Mouse (Mus musculus) B cell, adult 2 months (primary cell): ENCODE data around the gene Esm1.
"Not testable (repeated sequence)": the region's sequence is repeated elsewhere in the genome, so short reads cannot be mapped to it uniquely, and the experiment has no call there.

Experiments used
- DNase-seq, 2 experiments: peaks; one replicate each; pipeline ENCODE4 v3.0.0; 2022

Esm1 gene

DNA sequence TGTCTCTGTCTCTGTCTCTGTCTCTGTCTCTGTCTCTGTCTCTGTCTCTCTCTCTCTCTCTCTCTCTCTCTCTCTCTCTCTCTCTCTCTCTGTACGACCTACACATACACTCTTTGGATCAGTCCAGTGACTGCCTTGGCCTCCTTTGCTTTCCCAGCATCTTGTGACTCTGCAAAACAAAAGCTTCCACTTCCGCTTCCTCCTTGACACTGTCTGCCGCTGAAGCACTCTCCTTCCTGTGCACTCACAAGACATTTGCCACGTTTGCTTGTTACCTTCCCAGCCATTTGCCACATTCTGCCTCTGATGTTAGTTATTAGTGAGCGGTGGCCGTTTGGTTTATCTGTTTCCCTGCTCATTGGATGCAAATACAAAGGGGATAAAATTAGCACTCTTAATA is 32.7 kb downstream of the Esm1 start:
- no peak for DNase-seq

DNA sequence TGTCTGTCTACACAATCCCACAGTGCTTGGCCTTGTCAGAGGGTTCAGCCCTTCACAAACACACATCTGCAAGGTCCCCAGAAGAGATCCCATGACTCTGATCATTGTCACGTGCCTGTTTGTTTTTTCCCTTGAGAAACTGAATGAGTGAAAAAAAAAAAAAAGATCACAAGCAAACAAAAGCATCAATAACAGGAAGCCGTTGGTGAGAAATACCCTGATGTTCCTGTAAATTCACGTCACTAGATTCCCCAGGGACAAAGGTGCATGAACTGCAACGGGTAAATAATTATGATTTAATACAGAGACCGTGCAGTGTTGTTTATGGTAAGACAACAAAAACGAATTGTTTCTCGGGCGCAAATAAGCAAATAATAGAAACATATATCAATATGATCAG is 35.6 kb downstream of the Esm1 start:
- DNase-seq: no peak

DNA sequence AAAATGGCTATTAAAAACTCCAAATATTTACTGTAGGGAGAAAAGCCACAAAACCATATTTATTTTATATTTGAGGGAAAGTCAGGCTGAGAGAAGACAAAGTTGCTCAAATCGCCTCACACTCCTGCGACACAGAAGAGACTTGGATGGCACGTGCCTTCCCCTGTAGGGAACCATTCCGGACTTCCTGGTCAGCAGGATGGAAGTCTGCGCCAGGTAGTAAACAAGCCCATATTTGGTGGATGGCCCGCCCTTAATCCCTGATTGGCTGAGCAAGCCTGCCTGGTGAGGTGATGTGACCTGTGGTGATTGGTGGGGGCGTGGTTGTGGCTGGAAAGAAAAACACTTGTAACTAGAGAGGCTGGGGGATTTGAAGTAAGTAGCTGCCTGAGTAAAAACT is 43.1 kb downstream of the Esm1 start:
- DNase-seq: not testable (repeated sequence)

GRCm38 (mm10) chr13:113256766-113257165 is 47.3 kb downstream of the Esm1 start:
- DNase-seq: no peak

GRCm38 (mm10) chr13:113257190-113257589 is 47.7 kb downstream of the Esm1 start:
- DNase-seq: no peak

DNA sequence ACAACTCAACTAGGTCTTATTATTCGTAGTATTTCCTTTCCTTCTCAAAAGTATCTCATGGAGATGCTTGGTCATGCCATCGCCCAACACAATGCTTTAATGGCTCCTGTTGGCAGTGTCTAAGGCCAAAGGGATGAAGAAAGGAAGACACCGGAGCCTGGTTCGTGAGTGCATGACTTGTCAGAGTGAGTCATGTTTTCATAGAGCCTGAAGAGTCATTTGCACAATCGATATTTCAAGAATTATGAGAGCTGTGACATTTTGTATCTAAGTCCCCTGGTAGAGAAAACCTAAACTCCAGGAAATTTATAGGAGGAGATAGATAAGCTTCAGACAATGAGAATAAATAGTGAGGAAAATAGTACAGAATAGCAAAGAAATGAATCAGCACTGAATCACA is 49.8 kb downstream of the Esm1 start:
- no peak for DNase-seq

GRCm38 (mm10) chr13:113262822-113263221 is 53.4 kb downstream of the Esm1 start:
- DNase-seq: no peak

GRCm38 (mm10) chr13:113265257-113265656 is 55.8 kb downstream of the Esm1 start:
- no peak for DNase-seq

DNA sequence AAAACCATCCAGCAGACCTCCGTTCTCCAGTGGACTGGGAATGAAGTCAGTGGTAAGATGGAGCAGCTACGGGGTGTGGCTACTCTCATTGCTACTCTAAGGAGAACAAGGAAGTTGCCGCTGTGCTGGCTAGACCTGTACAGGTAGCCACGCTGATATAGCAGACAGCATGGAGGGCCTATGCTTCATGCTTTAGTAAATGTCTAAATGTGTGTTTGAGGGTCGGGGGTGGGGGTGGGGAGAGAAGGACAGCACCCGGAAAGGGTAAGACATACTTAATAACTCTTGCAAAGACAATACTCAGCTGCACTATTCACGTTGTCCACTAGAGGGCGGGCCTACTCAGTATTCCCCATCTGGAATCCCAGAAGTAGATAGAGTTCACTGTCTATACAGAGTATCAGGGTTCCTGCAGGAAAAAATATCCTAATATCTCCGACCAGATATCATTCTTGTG is 57.1 kb downstream of the Esm1 start:
- peak; percentile 73 to 74 for DNase-seq

GRCm38 (mm10) chr13:113267204-113267603 is 57.7 kb downstream of the Esm1 start:
- DNase-seq: no peak
